Mouse (Mus musculus) thymus, adult 2 months (tissue): Measurements from ENCODE around the gene Frmd8.

Source experiments
- CTCF ChIP-seq: fragments of 200-500 bp; IDR thresholded peaks from 2 replicates; pipeline ENCODE4 v1.5.1; 2012; ENCODE audit warnings: mild to moderate bottlenecking, control low read depth, low read length, moderate library complexity, borderline replicate concordance; ENCODE audit not compliant: control insufficient read depth, poor library complexity, insufficient read depth; ENCODE audit errors: extremely low read depth
- POLR2A ChIP-seq: fragments of 200-500 bp; IDR thresholded peaks from 2 replicates; pipeline ENCODE4 v1.6.1; 2012; ENCODE audit warnings: mild to moderate bottlenecking, low read length, control low read depth, moderate library complexity; ENCODE audit not compliant: control insufficient read depth, poor library complexity, insufficient read depth; ENCODE audit errors: extremely low read depth

- TF ChIP-seq POLR2A (no peak), CTCF (no peak)
Observed at GRCm38 (mm10) chr19:5879735-5880134, 4.7 kb upstream of the Frmd8 start.
